Mouse (Mus musculus) urinary bladder, postnatal 14 days (tissue): ENCODE data around the gene Scel.
"Not testable (repeated sequence)": the region's sequence is repeated elsewhere in the genome, so short reads cannot be mapped to it uniquely, and the experiment has no call there.

ENCODE experiments used
- DNase-seq: peaks from one replicate; pipeline ENCODE4 v3.0.0; 2021; ENCODE audit warnings: low spot score

The Scel gene

GRCm38 (mm10) chr14:103512802-103513472 is at the start of gene Scel:
Gene Scel, plus strand, starts transcription at chr14:103513342.
- DNase-seq = peak; percentile 36

DNA sequence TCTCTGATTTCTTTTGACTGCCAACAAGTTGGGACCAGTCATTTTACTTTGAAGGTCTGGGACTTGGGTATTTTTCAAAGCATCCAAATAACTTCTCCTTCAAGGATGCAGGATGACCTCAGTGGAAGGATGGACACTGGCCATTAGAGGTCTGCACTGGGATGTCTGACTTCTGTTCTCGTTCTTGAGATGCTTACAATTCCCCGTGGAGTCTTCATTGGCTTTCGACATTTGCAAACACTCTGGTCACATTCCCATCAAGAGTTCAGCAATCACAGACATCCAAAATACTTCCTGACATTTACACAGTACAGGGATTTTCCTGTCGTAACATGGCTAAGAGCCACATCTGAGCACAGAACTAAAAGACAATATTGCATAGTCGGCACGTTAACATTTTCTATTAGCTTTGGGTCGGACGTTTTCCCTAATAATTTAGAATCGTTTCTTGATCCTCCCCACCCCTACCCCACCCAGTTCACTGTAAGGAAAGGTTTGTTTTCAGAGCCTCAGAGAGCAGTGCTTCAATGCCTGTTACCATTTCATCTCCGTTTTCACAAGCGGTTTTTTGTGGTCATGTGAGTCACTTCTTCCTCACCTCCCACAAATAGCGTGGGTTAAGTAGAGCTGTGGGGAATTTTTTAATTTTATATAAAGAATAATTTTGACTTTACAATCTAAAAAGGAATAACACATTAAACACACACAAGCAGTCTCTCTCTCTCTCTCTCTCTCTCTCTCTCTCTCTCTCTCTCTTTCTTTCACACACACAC is 44.3 kb upstream of the Scel start:
- DNase-seq = no peak

- DNase-seq = peak; percentile 50
Measured at GRCm38 (mm10) chr14:103469464-103470015, 43.6 kb upstream of the Scel start.

DNA sequence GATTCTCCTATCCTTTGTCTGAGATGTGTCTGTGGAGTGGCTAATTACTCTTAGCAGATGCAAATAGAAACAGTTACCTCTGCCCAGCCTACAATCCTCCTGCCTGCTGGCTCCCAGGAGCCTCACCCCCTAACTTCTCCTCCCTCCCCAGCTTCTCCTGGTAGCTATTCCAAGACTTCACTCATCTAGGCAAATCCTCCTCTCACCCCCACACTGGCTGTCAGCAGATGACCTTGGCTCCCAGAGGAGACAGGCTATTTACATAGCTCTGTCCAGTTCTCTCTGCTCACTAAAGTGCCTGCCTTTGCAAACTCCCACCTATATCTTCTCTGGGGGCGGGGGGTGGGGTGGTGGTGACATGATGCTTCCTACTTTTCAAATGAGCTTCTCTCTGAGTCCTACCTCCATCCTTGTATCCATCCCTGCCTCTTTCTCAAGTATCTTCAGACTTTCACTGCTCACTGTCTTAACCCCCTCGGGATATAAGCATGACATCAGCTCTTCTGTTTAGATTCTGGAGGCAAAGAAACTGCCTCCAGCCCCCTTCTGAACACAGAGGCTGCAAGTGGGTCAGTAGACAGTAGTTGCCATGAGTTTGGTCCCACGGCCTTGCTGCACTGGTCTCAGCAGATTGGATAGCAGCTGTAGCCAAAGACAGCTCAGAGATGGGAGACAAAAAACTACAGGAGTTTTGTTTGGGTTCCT is 41.9 kb upstream of the Scel start:
- DNase-seq = no peak

GRCm38 (mm10) chr14:103471806-103472553 is 41.2 kb upstream of the Scel start:
- DNase-seq = no peak

GRCm38 (mm10) chr14:103472554-103472905 is 40.6 kb upstream of the Scel start:
- no peak for DNase-seq

GRCm38 (mm10) chr14:103475312-103475711 is 37.8 kb upstream of the Scel start:
- no peak for DNase-seq

- DNase-seq = not testable (repeated sequence)
Measured at GRCm38 (mm10) chr14:103476232-103476631, 36.9 kb upstream of the Scel start.

DNA sequence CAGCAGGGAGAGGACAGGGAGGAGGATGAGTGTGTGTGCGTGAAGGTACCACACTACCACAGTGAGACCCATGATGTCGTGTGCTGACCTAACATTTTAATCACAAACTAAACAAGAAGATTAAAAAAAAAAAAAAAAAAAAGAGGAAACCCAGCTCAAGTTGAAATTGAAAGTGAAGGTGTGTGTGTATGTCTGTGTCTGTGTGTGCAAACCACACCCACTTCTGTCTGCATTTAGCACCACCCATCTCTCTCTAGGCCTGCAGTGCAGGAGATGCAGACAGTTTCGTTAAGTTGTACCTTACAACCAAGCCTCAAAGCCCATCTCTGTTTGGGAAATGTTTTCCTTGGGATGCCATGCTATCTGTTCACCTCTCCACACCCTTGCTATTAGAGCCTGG is 35.9 kb upstream of the Scel start:
- DNase-seq = no peak

DNA sequence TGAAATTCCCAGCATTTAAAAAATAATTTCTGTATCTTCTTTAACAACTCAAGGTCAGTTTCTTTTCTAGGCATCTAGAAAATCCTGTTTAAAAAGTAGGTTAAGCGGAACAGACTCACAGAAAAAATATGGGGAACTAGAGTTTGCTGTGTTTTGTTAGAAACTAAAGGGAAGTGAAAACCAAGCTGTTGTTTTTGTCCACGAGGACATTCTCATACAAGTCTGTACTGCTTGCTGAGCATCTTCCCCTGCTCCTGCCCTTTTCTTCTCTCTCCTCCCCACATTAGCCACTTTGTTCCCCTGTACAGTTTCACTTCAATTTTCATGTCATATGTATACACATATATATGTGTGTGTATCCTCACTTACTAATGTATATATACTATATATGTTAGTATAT is 35.2 kb upstream of the Scel start:
- no peak for DNase-seq

DNA sequence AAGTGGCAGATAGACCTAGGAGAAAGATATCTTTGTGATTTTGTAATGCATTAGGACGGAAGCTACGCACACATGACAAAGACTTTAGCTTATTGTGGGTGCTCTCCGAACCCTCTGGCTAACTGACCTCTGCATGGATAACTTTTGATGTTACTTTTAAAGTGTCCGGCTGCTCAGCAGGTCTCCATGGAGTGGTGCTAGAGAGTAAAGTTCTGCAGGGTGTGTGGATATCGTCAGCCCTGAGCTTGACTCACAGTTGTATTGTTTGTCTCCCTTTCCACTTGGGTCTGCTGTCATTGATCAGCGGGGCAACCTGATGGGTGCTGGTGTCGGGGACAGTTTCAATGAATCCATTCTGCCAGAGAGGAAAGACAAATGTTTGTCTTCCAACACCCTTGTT is 33.7 kb upstream of the Scel start:
- no peak for DNase-seq

- no peak for DNase-seq
Measured at GRCm38 (mm10) chr14:103481514-103481913, 31.6 kb upstream of the Scel start.

- DNase-seq = no peak
Measured at GRCm38 (mm10) chr14:103485671-103486070, 27.5 kb upstream of the Scel start.

GRCm38 (mm10) chr14:103486974-103487373 is 26.2 kb upstream of the Scel start:
- DNase-seq = no peak

- no peak for DNase-seq
Measured at GRCm38 (mm10) chr14:103488659-103489058, 24.5 kb upstream of the Scel start.

- DNase-seq = no peak
Measured at GRCm38 (mm10) chr14:103498199-103498598, 14.9 kb upstream of the Scel start.

- DNase-seq = no peak
Measured at GRCm38 (mm10) chr14:103498613-103499012, 14.5 kb upstream of the Scel start.

GRCm38 (mm10) chr14:103499060-103499459 is 14.1 kb upstream of the Scel start:
- no peak for DNase-seq

DNA sequence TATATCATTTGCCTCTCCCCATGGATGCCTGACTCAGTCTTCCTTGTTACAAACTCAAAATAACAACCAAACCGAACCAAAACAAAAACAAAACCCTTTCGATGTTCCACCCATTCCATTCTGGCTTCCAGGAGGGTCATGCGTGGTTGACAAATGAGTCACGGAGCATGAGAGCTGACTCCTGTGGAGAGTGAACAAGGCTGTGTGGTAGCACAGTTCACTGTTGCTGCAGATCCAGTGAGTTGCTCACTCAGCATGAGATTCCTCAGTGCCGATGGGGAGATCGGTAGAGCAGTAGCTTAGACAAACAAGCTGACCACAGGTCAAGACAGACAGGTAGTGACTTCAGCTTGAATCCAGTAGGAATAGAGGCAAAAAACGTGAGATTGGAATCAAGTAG is 12.8 kb upstream of the Scel start:
- peak; percentile 50 for DNase-seq

GRCm38 (mm10) chr14:103500941-103501340 is 12.2 kb upstream of the Scel start:
- peak; percentile 41 for DNase-seq

- DNase-seq = peak; percentile 16
Measured at GRCm38 (mm10) chr14:103504514-103504913, 8.6 kb upstream of the Scel start.

DNA sequence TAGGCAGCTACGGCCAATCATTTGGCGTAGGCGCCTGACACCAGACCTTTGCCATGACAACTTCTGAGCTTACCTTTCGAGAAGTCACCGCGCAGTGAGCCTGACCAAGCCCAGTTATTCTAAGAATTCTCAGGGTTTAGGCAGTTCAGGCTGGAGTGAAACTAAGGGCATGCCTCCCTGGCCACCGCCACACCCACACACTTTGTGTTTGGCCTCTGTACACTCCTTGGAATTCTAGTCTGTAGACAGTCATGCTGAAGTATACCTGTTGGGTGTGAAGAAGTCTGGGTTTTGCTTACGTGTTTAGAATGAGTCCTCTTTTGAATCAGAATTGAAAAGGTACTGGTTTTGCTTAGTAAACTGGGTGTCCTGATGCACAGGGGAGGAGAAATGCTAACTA is 3.6 kb upstream of the Scel start:
- no peak for DNase-seq
